Mouse (Mus musculus) midbrain, embryonic 14.5 days (tissue): ENCODE data around the gene Tsr1. TPM values are rescaled to one million over a fixed set of nuclear protein-coding genes. Genes with fewer than 3 reads are reported as not detected.
A peak's percentile ranks its signal among the peaks of the same experiment; 100 is the strongest.

Experiments
- ATAC-seq: fragments of 200-750 bp; cut with Nextera tagmentation; 2 replicates; pipeline ENCODE4 v1.8.0; 2017; ENCODE audit warnings: moderate number of reproducible peaks, moderate library complexity; ENCODE audit not compliant: low FRiP score, low TSS enrichment
- DNase-seq: peaks from one replicate; pipeline ENCODE4 v3.0.0-alpha.2; 2015
- H3K27ac ChIP-seq: fragments of 300-500 bp; sonication (generic); replicated peaks from 2 replicates; pipeline ENCODE4 v1.5.1; 2014; ENCODE audit warnings: mild to moderate bottlenecking, low read depth, low read length, moderate library complexity
- H3K27me3 ChIP-seq: fragments of 300-500 bp; sonication (generic); 2 replicates; pipeline ENCODE4 v1.6.1; 2014; ENCODE audit warnings: low read length, control low read depth, mixed read lengths; ENCODE audit not compliant: control insufficient read depth, insufficient read depth
- H3K36me3 ChIP-seq: fragments of 300-500 bp; sonication (generic); 2 replicates; pipeline ENCODE4 v1.6.1; 2014; ENCODE audit warnings: low read length, control low read depth; ENCODE audit not compliant: control insufficient read depth, insufficient read depth
- H3K4me1 ChIP-seq: fragments of 300-500 bp; sonication (generic); 2 replicates; pipeline ENCODE4 v1.6.1; 2014; ENCODE audit warnings: mild to moderate bottlenecking, antibody characterized with exemption, low read length, control low read depth; ENCODE audit not compliant: control insufficient read depth, insufficient read depth
- H3K4me2 ChIP-seq: fragments of 300-500 bp; sonication (generic); 2 replicates; pipeline ENCODE4 v1.6.1; 2014; ENCODE audit warnings: mild to moderate bottlenecking, low read length, moderate library complexity
- H3K4me3 ChIP-seq: fragments of 300-500 bp; sonication (generic); replicated peaks from 2 replicates; pipeline ENCODE4 v1.5.1; 2014; ENCODE audit warnings: low read depth, low read length
- H3K9ac ChIP-seq: fragments of 300-500 bp; sonication (generic); replicated peaks from 2 replicates; pipeline ENCODE4 v1.6.1; 2014; ENCODE audit warnings: mild to moderate bottlenecking, low read length, moderate library complexity
- H3K9me3 ChIP-seq: fragments of 300-500 bp; sonication (generic); 2 replicates; pipeline ENCODE4 v1.6.1; 2016; ENCODE audit warnings: low read length, control low read depth, mixed read lengths; ENCODE audit not compliant: control insufficient read depth
- WGBS: fragments of 180-500 bp; shearing (Covaris S2); extraction: QIAGEN DNeasy Blood & Tissue Kit; methylation state at CpG from one replicate; pipeline ENCODE4 v1.1.7; 2014; 5-methylcytosine and 5-hydroxymethylcytosine counted together
- microRNA-seq: library from miRNA; unstranded; fragments of <30 nt; microRNA quantifications from one replicate; pipeline ENCODE4, GENCODE M21; 2016
- polyA plus RNA-seq: library from polyadenylated mRNA; unstranded; fragments of >200 nt; fragmentation: Nextera tagmentation; extraction: Ambion mirVana; gene quantifications from 2 replicates; pipeline ENCODE4 v1.2.1, GENCODE M21; 2014

Gene Tsr1
- polyA plus RNA-seq, 1 experiment from 2014 or later = 31.0 TPM

- Histone ChIP-seq H3K4me3 (no peak overlapping the region), H3K36me3 (peaks cover 17% of the 10 kb centered on the region), H3K27ac (no peak overlapping the region), H3K27me3 (no peaks in the 10 kb centered on the region), H3K9ac (no peak overlapping the region), H3K4me2 (peak overlapping the region; percentile 73; the same call in 1 of the 2 replicates), H3K4me1 (peaks cover 16% of the 10 kb centered on the region), H3K9me3 (no peaks in the 10 kb centered on the region)
- no peak for ATAC-seq
- 89% methylated on average over 2 of the region's 2 CpGs for WGBS
- DNase-seq = no peak
Observed at GRCm38 (mm10) chr11:74927236-74927725, 29.4 kb downstream of the Tsr1 start.

DNA sequence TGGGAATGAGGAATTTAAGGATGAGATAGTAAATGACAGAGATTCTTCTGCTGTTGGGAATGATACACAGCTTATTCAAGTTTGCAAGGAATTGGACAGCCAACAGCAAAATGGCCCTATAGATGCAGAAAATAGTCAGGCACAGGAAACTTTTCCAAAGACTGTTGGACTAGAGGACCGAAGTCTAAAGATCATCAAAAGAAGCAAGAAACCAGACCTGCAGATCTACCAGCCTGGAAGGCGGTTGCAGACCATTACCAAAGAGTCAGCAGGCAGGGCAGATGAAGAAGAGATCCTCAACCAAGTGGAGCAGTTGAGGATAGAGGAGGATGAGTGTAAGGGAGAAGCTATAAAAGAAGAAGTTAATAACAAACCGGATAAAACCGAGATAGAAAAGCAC is 31.2 kb downstream of the Tsr1 start:
- DNase-seq = no peak
- peaks cover 35% of the 10 kb centered on the region for H3K36me3 ChIP-seq
- H3K27ac ChIP-seq = no peak overlapping the region
- 90% methylated on average over 4 of the region's 4 CpGs for WGBS
- no peak for ATAC-seq
- H3K4me3 ChIP-seq = no peak overlapping the region
- H3K27me3 ChIP-seq = no peaks in the 10 kb centered on the region
- H3K9ac ChIP-seq = no peak overlapping the region
- no peak overlapping the region for H3K4me2 ChIP-seq
- H3K4me1 ChIP-seq = peaks cover 16% of the 10 kb centered on the region
- H3K9me3 ChIP-seq = no peaks in the 10 kb centered on the region

GRCm38 (mm10) chr11:74930391-74930790 is 32.5 kb downstream of the Tsr1 start:
- no peak overlapping the region for H3K4me3 ChIP-seq
- ATAC-seq (no peak), DNase-seq (no peak)
- H3K27ac ChIP-seq = no peak overlapping the region
- peaks cover 48% of the 10 kb centered on the region for H3K36me3 ChIP-seq
- WGBS = 92% methylated on average over 7 of the region's 7 CpGs
- peaks cover 12% of the 10 kb centered on the region for H3K4me1 ChIP-seq
- no peaks in the 10 kb centered on the region for H3K9me3 ChIP-seq
- no peak overlapping the region for H3K9ac ChIP-seq
- H3K4me2 ChIP-seq = no peak overlapping the region
- no peaks in the 10 kb centered on the region for H3K27me3 ChIP-seq

GRCm38 (mm10) chr11:74946348-74946747 is 48.5 kb downstream of the Tsr1 start:
- ATAC-seq (no peak), DNase-seq (peak; percentile 83)
- H3K4me2 ChIP-seq = no peak overlapping the region
- H3K36me3 ChIP-seq = peaks cover 45% of the 10 kb centered on the region
- no peak overlapping the region for H3K4me3 ChIP-seq
- no peaks in the 10 kb centered on the region for H3K9me3 ChIP-seq
- no peak overlapping the region for H3K9ac ChIP-seq
- WGBS = 78% methylated on average over 3 of the region's 3 CpGs
- H3K27me3 ChIP-seq = no peaks in the 10 kb centered on the region
- no peak overlapping the region for H3K27ac ChIP-seq
- H3K4me1 ChIP-seq = no peaks in the 10 kb centered on the region

DNA sequence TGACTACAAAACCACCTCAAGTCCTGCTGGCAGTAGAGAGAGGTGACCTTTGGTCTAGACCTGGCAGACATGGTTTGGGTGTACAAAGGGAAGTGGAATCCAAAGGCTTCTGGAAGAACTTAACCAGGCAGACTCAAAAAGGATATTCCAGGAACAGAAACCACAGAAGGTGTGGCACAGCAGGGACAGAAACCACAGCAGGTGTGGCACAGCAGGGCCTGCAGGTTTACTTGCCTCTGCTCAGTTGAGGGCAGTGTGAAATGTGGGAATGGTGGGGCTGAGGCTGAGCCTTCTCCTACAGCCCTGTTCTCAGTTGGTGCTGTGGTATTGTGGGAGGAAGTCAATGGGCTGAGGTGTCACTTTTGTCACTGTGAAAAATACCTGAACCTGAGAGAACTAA is 57.0 kb downstream of the Tsr1 start:
- Histone ChIP-seq H3K9ac (no peak overlapping the region), H3K4me1 (no peaks in the 10 kb centered on the region), H3K4me3 (no peak overlapping the region), H3K27ac (no peak overlapping the region), H3K36me3 (peaks cover 26% of the 10 kb centered on the region), H3K9me3 (no peaks in the 10 kb centered on the region), H3K27me3 (no peaks in the 10 kb centered on the region), H3K4me2 (no peak overlapping the region)
- ATAC-seq (no peak), DNase-seq (no peak)

GRCm38 (mm10) chr11:74956006-74956405 is 58.1 kb downstream of the Tsr1 start:
- Histone ChIP-seq H3K4me2 (no peak overlapping the region), H3K27me3 (no peaks in the 10 kb centered on the region), H3K27ac (no peak overlapping the region), H3K4me1 (no peaks in the 10 kb centered on the region), H3K36me3 (peaks cover 26% of the 10 kb centered on the region), H3K9me3 (no peaks in the 10 kb centered on the region), H3K9ac (no peak overlapping the region), H3K4me3 (no peak overlapping the region)
- ATAC-seq (no peak), DNase-seq (no peak)

GRCm38 (mm10) chr11:74957600-74957999 is 59.7 kb downstream of the Tsr1 start:
- WGBS = 94% methylated on average over 2 of the region's 2 CpGs
- Histone ChIP-seq H3K4me1 (no peaks in the 10 kb centered on the region), H3K4me2 (no peak overlapping the region), H3K9ac (no peak overlapping the region), H3K9me3 (no peaks in the 10 kb centered on the region), H3K27me3 (no peaks in the 10 kb centered on the region), H3K27ac (no peak overlapping the region), H3K4me3 (no peak overlapping the region), H3K36me3 (peaks cover 22% of the 10 kb centered on the region)
- ATAC-seq (no peak), DNase-seq (no peak)

Small RNAs within 50 kb of the gene (microRNA-seq; reads per million reads assigned to microRNA genes)
- gene Mir6926 = 1.6 reads per million, percentile 6 among the genes with 10 or more reads in this experiment

Other genes with a start within 250 kb of the Tsr1 start
- 13.7 and 14.4 TPM in 2 replicates for gene Cluh, start 248.6 kb upstream of the Tsr1 start, polyA plus RNA-seq
- 105 and 120 TPM in 2 replicates for gene Pafah1b1, start 173.4 kb upstream of the Tsr1 start, polyA plus RNA-seq
- gene Mettl16, start 127.2 kb upstream of the Tsr1 start, polyA plus RNA-seq = 34.4 and 41.1 TPM in 2 replicates
- gene Mnt, start 67.2 kb upstream of the Tsr1 start, polyA plus RNA-seq = 9.8 and 10.3 TPM in 2 replicates
- 24.3 and 25.7 TPM in 2 replicates for gene Sgsm2, start 1.0 kb upstream of the Tsr1 start, polyA plus RNA-seq
- 14.0 and 15.9 TPM in 2 replicates for gene Smg6, start 27.8 kb downstream of the Tsr1 start, polyA plus RNA-seq
- 34.4 and 49.9 TPM in 2 replicates for gene Srr, start 27.9 kb downstream of the Tsr1 start, polyA plus RNA-seq